Mouse (Mus musculus) adrenal gland, adult 18-20 months (tissue): ENCODE data around the gene Fbxl21. TPM values are rescaled to one million over a fixed set of nuclear protein-coding genes. Genes with fewer than 3 reads are reported as not detected.

Experiments used
- DNase-seq, 2 experiments: peaks; one replicate each; pipeline ENCODE4 v3.0.0; 2021 to 2022; ENCODE audit warnings: low spot score in 2 of 2
- total RNA-seq, 2 experiments: library from RNA; stranded (reverse); gene quantifications; 1 replicate in 1 of 2; 2 replicates in 1 of 2; pipeline ENCODE4 v1.2.3; 2021

Gene Fbxl21
- total RNA-seq, 2 experiments from 2014 or later: 2.8 to 5.4 TPM

DNA sequence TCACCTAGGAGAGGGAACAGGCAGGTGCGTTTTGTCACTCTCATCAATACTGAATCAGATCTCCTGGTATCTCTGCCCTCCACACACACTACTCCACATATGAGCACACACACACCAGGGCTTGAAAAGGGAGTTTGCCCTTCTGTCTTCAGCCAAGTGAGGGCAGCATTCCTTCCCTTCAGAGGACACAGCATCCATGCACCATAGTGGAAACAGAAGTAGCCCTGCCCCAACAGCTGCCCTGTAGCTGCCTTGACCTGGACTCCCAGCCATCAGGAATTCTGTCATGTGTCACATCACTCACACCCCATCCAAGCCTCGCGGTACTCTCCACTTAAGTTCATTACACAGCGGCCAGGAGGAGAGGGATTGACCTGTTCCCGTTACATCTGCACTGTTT, 55.8 kb downstream of the Fbxl21 start:
- no peak for DNase-seq

DNA sequence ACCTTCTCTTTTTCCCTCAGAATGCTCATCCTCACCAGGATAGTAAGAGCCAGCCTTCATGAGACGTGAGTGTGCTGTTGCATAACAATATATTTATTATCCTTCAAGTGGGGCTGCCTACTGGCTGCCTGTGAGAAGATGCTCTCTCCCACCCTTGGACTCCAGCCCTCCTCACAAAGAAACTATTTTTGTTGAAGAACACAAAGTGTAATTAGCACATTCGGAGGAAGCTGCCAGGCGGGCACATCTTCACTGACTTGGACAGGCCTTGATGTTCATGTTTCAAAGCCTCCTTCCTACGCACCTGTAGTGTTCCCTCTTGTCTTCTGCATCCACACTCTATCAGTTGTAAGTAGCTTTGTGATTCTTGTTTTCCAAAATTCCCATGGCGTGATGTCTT, 58.2 kb downstream of the Fbxl21 start:
- no peak for DNase-seq

GRCm38 (mm10) chr13:56581512-56581911, 59.2 kb downstream of the Fbxl21 start:
- DNase-seq: no peak

- DNase-seq: no peak
Measured at GRCm38 (mm10) chr13:56581961-56582434, 59.7 kb downstream of the Fbxl21 start.

DNA sequence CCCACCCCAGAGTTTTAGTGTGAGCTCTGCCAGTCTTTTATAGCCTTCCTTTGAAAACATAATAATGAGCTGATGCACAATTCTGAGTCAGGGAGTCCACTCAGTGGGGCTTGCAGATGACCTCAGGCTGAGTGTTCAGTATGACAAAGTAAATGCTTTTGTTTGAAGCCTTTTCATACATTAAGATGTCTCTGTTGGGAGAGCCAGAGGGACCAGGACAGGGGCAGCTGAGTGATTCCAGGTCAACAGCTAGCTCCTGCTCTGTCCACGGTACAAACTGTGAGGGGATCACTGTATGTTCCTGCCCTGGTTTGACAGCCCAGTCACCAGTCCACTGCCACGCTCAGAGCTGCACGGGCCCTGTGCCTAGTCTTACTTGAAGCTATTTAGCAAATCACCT, 60.4 kb downstream of the Fbxl21 start:
- no peak for DNase-seq

GRCm38 (mm10) chr13:56586046-56586445, 63.8 kb downstream of the Fbxl21 start:
- DNase-seq: no peak

Other genes with a start within 250 kb of the Fbxl21 start
- gene Cxcl14, start 225.9 kb upstream of the Fbxl21 start, total RNA-seq: 10 to 100 TPM; 60.1 to 60.7 TPM
- gene Gm3045, start 95.9 kb upstream of the Fbxl21 start, total RNA-seq: not detected
- gene Slc25a48, start 84.1 kb upstream of the Fbxl21 start, total RNA-seq: 1 to 10 TPM; 2.4 to 5.9 TPM
- not detected for gene Il9, start 40.2 kb upstream of the Fbxl21 start, total RNA-seq
- gene Lect2, start 26.0 kb downstream of the Fbxl21 start, total RNA-seq: not detected
- gene Tgfbi, start 87.1 kb downstream of the Fbxl21 start, total RNA-seq: 10 to 100 TPM; 38.3 to 86.5 TPM
- 10 to 100 TPM; 40.4 to 51.7 TPM for gene Smad5, start 180.5 kb downstream of the Fbxl21 start, total RNA-seq
- not detected for gene Gm45623, start 231.4 kb downstream of the Fbxl21 start, total RNA-seq